Mouse (Mus musculus) thymus, adult 2 months (tissue): Measurements from ENCODE around the gene Zfp345.

ENCODE experiments used
- CTCF ChIP-seq: fragments of 200-500 bp; IDR thresholded peaks from 2 replicates; pipeline ENCODE4 v1.5.1; 2012; ENCODE audit warnings: mild to moderate bottlenecking, control low read depth, low read length, moderate library complexity, borderline replicate concordance; ENCODE audit not compliant: control insufficient read depth, poor library complexity, insufficient read depth; ENCODE audit errors: extremely low read depth
- POLR2A ChIP-seq: fragments of 200-500 bp; IDR thresholded peaks from 2 replicates; pipeline ENCODE4 v1.6.1; 2012; ENCODE audit warnings: mild to moderate bottlenecking, low read length, control low read depth, moderate library complexity; ENCODE audit not compliant: control insufficient read depth, poor library complexity, insufficient read depth; ENCODE audit errors: extremely low read depth

GRCm38 (mm10) chr2:150525703-150526207 lies 40.9 kb upstream of the Zfp345 start:
- no peak for TF ChIP-seq POLR2A
- no peak for TF ChIP-seq CTCF
